Mouse (Mus musculus): ENCODE data around the gene Papln. TPM values are rescaled to one million over a fixed set of nuclear protein-coding genes. Genes with fewer than 3 reads are reported as not detected.

The Papln gene
- polyA plus RNA-seq, 1 experiment: 0.67 TPM

GRCm38 (mm10) chr12:83782669-83783068 is 19.2 kb downstream of the Papln start:
- no peaks in the 10 kb centered on the region for H3K36me3 ChIP-seq (ENCODE audit: control insufficient read depth, insufficient read depth, low read length, poor library complexity, severe bottlenecking)
- no peak for TF ChIP-seq POLR2A (IDR thresholded peaks at IDR 0.05; ENCODE audit: insufficient read depth, low read length)
- TF ChIP-seq CTCF (IDR thresholded peaks at IDR 0.05; ENCODE audit: low read depth, low read length): no peak
- TF ChIP-seq EP300 (IDR thresholded peaks at IDR 0.05; ENCODE audit: insufficient read depth, low read depth, low read length): no peak
- no peak overlapping the region for H3K27ac ChIP-seq (ENCODE audit: insufficient read depth, low read length)
- H3K27me3 ChIP-seq (ENCODE audit: control insufficient read depth, insufficient read depth, low read length, poor library complexity, severe bottlenecking): no peaks in the 10 kb centered on the region
- no peak overlapping the region for H3K4me3 ChIP-seq (ENCODE audit: low read depth, low read length)
- H3K4me1 ChIP-seq (ENCODE audit: control insufficient read depth, insufficient read depth, low read length): no peaks in the 10 kb centered on the region
- H3K9ac ChIP-seq (ENCODE audit: low read depth, poor library complexity, severe bottlenecking): no peak overlapping the region
- H3K9me3 ChIP-seq (replicated peaks; ENCODE audit: control insufficient read depth, insufficient read depth, low read length, poor library complexity, severe bottlenecking): no peaks in the 10 kb centered on the region

- H3K27ac ChIP-seq (ENCODE audit: insufficient read depth, low read length): no peak overlapping the region
Measured at GRCm38 (mm10) chr12:83785305-83785704, 21.9 kb downstream of the Papln start.

GRCm38 (mm10) chr12:83789051-83789780 is 25.8 kb downstream of the Papln start:
- Histone ChIP-seq H3K9ac (ENCODE audit: low read depth, poor library complexity, severe bottlenecking) (no peak overlapping the region), H3K4me1 (ENCODE audit: control insufficient read depth, insufficient read depth, low read length) (no peaks in the 10 kb centered on the region), H3K36me3 (ENCODE audit: control insufficient read depth, insufficient read depth, low read length, poor library complexity, severe bottlenecking) (no peaks in the 10 kb centered on the region), H3K9me3 (replicated peaks; ENCODE audit: control insufficient read depth, insufficient read depth, low read length, poor library complexity, severe bottlenecking) (no peaks in the 10 kb centered on the region), H3K4me3 (ENCODE audit: low read depth, low read length) (no peak overlapping the region), H3K27me3 (ENCODE audit: control insufficient read depth, insufficient read depth, low read length, poor library complexity, severe bottlenecking) (no peaks in the 10 kb centered on the region), H3K27ac (ENCODE audit: insufficient read depth, low read length) (no peak overlapping the region)
- TF ChIP-seq CTCF (IDR thresholded peaks at IDR 0.05; ENCODE audit: low read depth, low read length) (no peak), POLR2A (IDR thresholded peaks at IDR 0.05; ENCODE audit: insufficient read depth, low read length) (no peak), EP300 (IDR thresholded peaks at IDR 0.05; ENCODE audit: insufficient read depth, low read depth, low read length) (no peak)

More at GRCm38 (mm10) chr12:83785305-83785704, 21.9 kb downstream of the Papln start:
- Histone ChIP-seq H3K9ac (ENCODE audit: low read depth, poor library complexity, severe bottlenecking) (no peak overlapping the region), H3K9me3 (replicated peaks; ENCODE audit: control insufficient read depth, insufficient read depth, low read length, poor library complexity, severe bottlenecking) (no peaks in the 10 kb centered on the region), H3K4me3 (ENCODE audit: low read depth, low read length) (no peak overlapping the region), H3K27me3 (ENCODE audit: control insufficient read depth, insufficient read depth, low read length, poor library complexity, severe bottlenecking) (no peaks in the 10 kb centered on the region), H3K36me3 (ENCODE audit: control insufficient read depth, insufficient read depth, low read length, poor library complexity, severe bottlenecking) (no peaks in the 10 kb centered on the region), H3K4me1 (ENCODE audit: control insufficient read depth, insufficient read depth, low read length) (no peaks in the 10 kb centered on the region)
- TF ChIP-seq EP300 (IDR thresholded peaks at IDR 0.05; ENCODE audit: insufficient read depth, low read depth, low read length) (no peak), POLR2A (IDR thresholded peaks at IDR 0.05; ENCODE audit: insufficient read depth, low read length) (no peak), CTCF (IDR thresholded peaks at IDR 0.05; ENCODE audit: low read depth, low read length) (no peak)

GRCm38 (mm10) chr12:83789781-83790140 is 26.3 kb downstream of the Papln start:
- TF ChIP-seq EP300 (IDR thresholded peaks at IDR 0.05; ENCODE audit: insufficient read depth, low read depth, low read length) (no peak), POLR2A (IDR thresholded peaks at IDR 0.05; ENCODE audit: insufficient read depth, low read length) (no peak), CTCF (IDR thresholded peaks at IDR 0.05; ENCODE audit: low read depth, low read length) (no peak)

GRCm38 (mm10) chr12:83790749-83791148 is 27.3 kb downstream of the Papln start:
- H3K27ac ChIP-seq (ENCODE audit: insufficient read depth, low read length): no peak overlapping the region
- H3K4me3 ChIP-seq (ENCODE audit: low read depth, low read length): no peak overlapping the region
- H3K9me3 ChIP-seq (replicated peaks; ENCODE audit: control insufficient read depth, insufficient read depth, low read length, poor library complexity, severe bottlenecking): no peaks in the 10 kb centered on the region
- no peak for TF ChIP-seq EP300 (IDR thresholded peaks at IDR 0.05; ENCODE audit: insufficient read depth, low read depth, low read length)
- TF ChIP-seq POLR2A (IDR thresholded peaks at IDR 0.05; ENCODE audit: insufficient read depth, low read length): no peak
- TF ChIP-seq CTCF (IDR thresholded peaks at IDR 0.05; ENCODE audit: low read depth, low read length): no peak
- no peaks in the 10 kb centered on the region for H3K36me3 ChIP-seq (ENCODE audit: control insufficient read depth, insufficient read depth, low read length, poor library complexity, severe bottlenecking)
- no peaks in the 10 kb centered on the region for H3K4me1 ChIP-seq (ENCODE audit: control insufficient read depth, insufficient read depth, low read length)
- H3K9ac ChIP-seq (ENCODE audit: low read depth, poor library complexity, severe bottlenecking): no peak overlapping the region
- no peaks in the 10 kb centered on the region for H3K27me3 ChIP-seq (ENCODE audit: control insufficient read depth, insufficient read depth, low read length, poor library complexity, severe bottlenecking)

More at GRCm38 (mm10) chr12:83789781-83790140, 26.3 kb downstream of the Papln start:
- Histone ChIP-seq H3K4me1 (ENCODE audit: control insufficient read depth, insufficient read depth, low read length) (no peaks in the 10 kb centered on the region), H3K4me3 (ENCODE audit: low read depth, low read length) (no peak overlapping the region), H3K9me3 (replicated peaks; ENCODE audit: control insufficient read depth, insufficient read depth, low read length, poor library complexity, severe bottlenecking) (no peaks in the 10 kb centered on the region), H3K27me3 (ENCODE audit: control insufficient read depth, insufficient read depth, low read length, poor library complexity, severe bottlenecking) (no peaks in the 10 kb centered on the region), H3K27ac (ENCODE audit: insufficient read depth, low read length) (no peak overlapping the region), H3K36me3 (ENCODE audit: control insufficient read depth, insufficient read depth, low read length, poor library complexity, severe bottlenecking) (no peaks in the 10 kb centered on the region), H3K9ac (ENCODE audit: low read depth, poor library complexity, severe bottlenecking) (no peak overlapping the region)

- H3K27ac ChIP-seq (ENCODE audit: insufficient read depth, low read length): no peak overlapping the region
Measured at GRCm38 (mm10) chr12:83791737-83792136, 28.3 kb downstream of the Papln start.

More at GRCm38 (mm10) chr12:83791737-83792136, 28.3 kb downstream of the Papln start:
- Histone ChIP-seq H3K27me3 (ENCODE audit: control insufficient read depth, insufficient read depth, low read length, poor library complexity, severe bottlenecking) (no peaks in the 10 kb centered on the region), H3K4me3 (ENCODE audit: low read depth, low read length) (no peak overlapping the region), H3K9me3 (replicated peaks; ENCODE audit: control insufficient read depth, insufficient read depth, low read length, poor library complexity, severe bottlenecking) (no peaks in the 10 kb centered on the region), H3K4me1 (ENCODE audit: control insufficient read depth, insufficient read depth, low read length) (no peaks in the 10 kb centered on the region), H3K9ac (ENCODE audit: low read depth, poor library complexity, severe bottlenecking) (no peak overlapping the region), H3K36me3 (ENCODE audit: control insufficient read depth, insufficient read depth, low read length, poor library complexity, severe bottlenecking) (no peaks in the 10 kb centered on the region)
- TF ChIP-seq POLR2A (IDR thresholded peaks at IDR 0.05; ENCODE audit: insufficient read depth, low read length) (no peak), CTCF (IDR thresholded peaks at IDR 0.05; ENCODE audit: low read depth, low read length) (no peak), EP300 (IDR thresholded peaks at IDR 0.05; ENCODE audit: insufficient read depth, low read depth, low read length) (no peak)

All from ES-Bruce4 (cell line).